ENCODE assay signal across 8 mouse cellular contexts in the genomic region with DNA sequence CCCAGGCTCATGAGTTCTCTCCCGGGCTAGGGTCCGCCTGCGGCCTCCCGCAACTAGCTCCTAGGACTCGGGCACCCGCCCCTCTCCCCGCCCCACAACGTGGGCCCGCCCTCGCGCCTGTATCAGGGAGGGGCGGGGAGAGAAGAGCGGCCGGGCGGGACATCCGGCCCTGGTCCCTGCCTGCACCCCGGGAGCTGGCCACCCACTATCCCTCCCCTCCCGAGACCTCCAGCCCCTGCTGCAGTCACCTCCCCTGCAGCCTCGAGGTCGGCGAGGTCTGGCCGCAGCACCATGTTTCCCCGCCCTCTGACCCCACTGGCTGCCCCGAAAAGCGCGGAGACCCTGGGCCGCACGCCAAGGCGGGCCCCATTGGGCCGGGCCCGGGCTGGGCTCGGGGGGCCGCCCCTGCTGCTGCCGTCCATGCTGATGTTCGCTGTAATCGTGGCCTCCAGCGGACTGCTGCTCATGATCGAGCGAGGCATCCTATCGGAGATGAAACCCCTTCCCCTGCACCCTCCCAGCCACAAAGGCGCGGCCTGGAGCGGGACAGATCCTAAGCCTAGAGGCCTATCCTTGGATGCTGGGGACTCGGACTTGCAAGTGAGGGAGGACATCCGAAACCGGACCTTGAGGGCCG. TPM values are rescaled to one million over a fixed set of nuclear protein-coding genes. Genes with fewer than 3 reads are reported as not detected.
DNase-seq lines count a peak whose midpoint lies in the region; ATAC-seq and TF ChIP-seq lines count a peak whose summit lies in the region.

Gene Chst14 (plus strand): TSS at position 136 of the 637 bp plus-strand sequence.

- peak; percentile 82 for ATAC-seq in common myeloid progenitor, adult 5-6 weeks (replicated peaks; ENCODE audit: low read depth, poor library complexity, severe bottlenecking)
- peak; percentile 90 for ATAC-seq in hindbrain, postnatal 0 days
- ATAC-seq in limb, embryonic 15.5 days (ENCODE audit: insufficient number of reproducible peaks, low FRiP score, low TSS enrichment, low read depth), result peak; percentile 85
- ATAC-seq in midbrain, embryonic 14.5 days (ENCODE audit: low FRiP score, low TSS enrichment), result peak; percentile 85

- peak; percentile 35 for DNase-seq in right cerebral cortex, adult 18-20 months
- no peak for DNase-seq in right cerebral cortex, postnatal 36 days (ENCODE audit: low spot score in 2 of 2)
- peak; percentile 85 for DNase-seq in gastrocnemius, postnatal 25 days
- DNase-seq in hindbrain, postnatal 0 days (ENCODE audit: low spot score), result peak; percentile 66
- peak; percentile 78 for DNase-seq in midbrain, embryonic 14.5 days
- DNase-seq in spleen, postnatal 14 days (ENCODE audit: low spot score in 2 of 2), result peak; percentile 51 to 64

- H3K27ac ChIP-seq in hindbrain, postnatal 0 days, result no peak within 1 kb of the TSS
- peak within 1 kb of the TSS; percentile 78 for H3K27ac ChIP-seq in limb, embryonic 15.5 days
- no peak within 1 kb of the TSS for H3K27ac ChIP-seq in midbrain, embryonic 14.5 days (replicated peaks; ENCODE audit: low read depth, low read length)

- H3K4me3 ChIP-seq in hindbrain, postnatal 0 days (ENCODE audit: low read length), result peak within 1 kb of the TSS; percentile 52
- H3K4me3 ChIP-seq in limb, embryonic 15.5 days, result peak within 1 kb of the TSS; percentile 76
- H3K4me3 ChIP-seq in midbrain, embryonic 14.5 days (replicated peaks; ENCODE audit: low read depth, low read length), result peak within 1 kb of the TSS; percentile 50

- H3K9me3 ChIP-seq in hindbrain, postnatal 0 days (ENCODE audit: low read length), result no peaks in the 10 kb centered on the region
- H3K9me3 ChIP-seq in limb, embryonic 15.5 days, result no peaks in the 10 kb centered on the region
- H3K9me3 ChIP-seq in midbrain, embryonic 14.5 days (ENCODE audit: control insufficient read depth, low read length), result no peaks in the 10 kb centered on the region

- WGBS in hindbrain, postnatal 0 days, result 3% methylated on average over 44 of the region's 47 CpGs
- under 1% methylated on average over 39 of the region's 47 CpGs for WGBS in limb, embryonic 15.5 days
- WGBS in midbrain, embryonic 14.5 days, result under 1% methylated on average over 46 of the region's 47 CpGs

- H3K9ac ChIP-seq in hindbrain, postnatal 0 days (replicated peaks; ENCODE audit: low read length), result peak within 1 kb of the TSS; percentile 64
- peak within 1 kb of the TSS; percentile 88 for H3K9ac ChIP-seq in limb, embryonic 15.5 days
- peak within 1 kb of the TSS; percentile 65 for H3K9ac ChIP-seq in midbrain, embryonic 14.5 days (replicated peaks; ENCODE audit: low read length)

- no peaks in the 10 kb centered on the region for H3K27me3 ChIP-seq in hindbrain, postnatal 0 days (ENCODE audit: insufficient read depth, low read length)
- H3K27me3 ChIP-seq in limb, embryonic 15.5 days, result no peaks in the 10 kb centered on the region
- H3K27me3 ChIP-seq in midbrain, embryonic 14.5 days (ENCODE audit: control insufficient read depth, insufficient read depth, low read length), result no peaks in the 10 kb centered on the region

- H3K4me2 ChIP-seq in hindbrain, postnatal 0 days (ENCODE audit: low read depth, low read length), result peak within 1 kb of the TSS; percentile 84
- H3K4me2 ChIP-seq in limb, embryonic 15.5 days, result peak within 1 kb of the TSS; percentile 79
- H3K4me2 ChIP-seq in midbrain, embryonic 14.5 days (ENCODE audit: low read length), result peak within 1 kb of the TSS; percentile 92

- peaks cover 11% of the 10 kb centered on the region for H3K4me1 ChIP-seq in hindbrain, postnatal 0 days (ENCODE audit: insufficient read depth, low read length)
- peaks cover 29% of the 10 kb centered on the region for H3K4me1 ChIP-seq in limb, embryonic 15.5 days
- H3K4me1 ChIP-seq in midbrain, embryonic 14.5 days (ENCODE audit: control insufficient read depth, insufficient read depth, low read length), result peaks cover 19% of the 10 kb centered on the region

- peaks cover 20% of the 10 kb centered on the region; the same call in 1 of the 2 replicates for H3K36me3 ChIP-seq in hindbrain, postnatal 0 days (ENCODE audit: insufficient read depth, low read length)
- H3K36me3 ChIP-seq in limb, embryonic 15.5 days, result peaks cover 18% of the 10 kb centered on the region
- H3K36me3 ChIP-seq in midbrain, embryonic 14.5 days (ENCODE audit: control insufficient read depth, insufficient read depth, low read length), result peaks cover 26% of the 10 kb centered on the region

- TF ChIP-seq CTCF in hindbrain, postnatal 0 days (IDR thresholded peaks at IDR 0.05; ENCODE audit: low read depth), result no peak

RNA-seq across cellular contexts. Expression of gene Chst14, which starts in this region (rescaled TPM):
- 2.9 and 3.9 TPM in 2 replicates for total RNA-seq in common myeloid progenitor, adult 5-6 weeks (2017)
- 1 to 10 TPM; 2.8 TPM for total RNA-seq in gastrocnemius, postnatal 25 days (2021)
- total RNA-seq in hindbrain, postnatal 0 days (2014; rRNA removed), result 6.2 and 8.5 TPM in 2 replicates
- 4.7 and 4.9 TPM in 2 replicates for polyA plus RNA-seq in hindbrain, postnatal 0 days (2015; fragmentation: Nextera tagmentation; extraction: Ambion mirVana)
- polyA plus RNA-seq in limb, embryonic 15.5 days (2015; fragmentation: Nextera tagmentation; extraction: Ambion mirVana), result 41.2 and 47.0 TPM in 2 replicates
- 3.0 and 7.1 TPM in 2 replicates for polyA plus RNA-seq in midbrain, embryonic 14.5 days (2014; fragmentation: Nextera tagmentation; extraction: Ambion mirVana)

Comparison
In these comparisons a context has a peak if more than half of its experiments do, and no peak if none do; other contexts are left out.
1. DNase-seq: peak in right cerebral cortex, adult 18-20 months (single experiment), gastrocnemius, postnatal 25 days (single experiment), hindbrain, postnatal 0 days (single experiment), midbrain, embryonic 14.5 days (single experiment) and spleen, postnatal 14 days (2 of 2); none in right cerebral cortex, postnatal 36 days (0 of 2).
2. Peak in every context shown above with its lines, with median percentiles within 50 percentile points of each other: ATAC-seq, H3K4me2 ChIP-seq, H3K4me3 ChIP-seq and H3K9ac ChIP-seq.